Mouse (Mus musculus) liver, adult 2 months (tissue): Measurements from ENCODE around the gene Nanp.

Experiments used
- CTCF ChIP-seq: fragments of 200-500 bp; IDR thresholded peaks from 2 replicates; pipeline ENCODE4 v1.5.1; 2011; ENCODE audit warnings: low read depth, low read length, control low read depth
- POLR2A ChIP-seq: fragments of 200-500 bp; IDR thresholded peaks from 2 replicates; pipeline ENCODE4 v1.6.1; 2011; ENCODE audit warnings: low read length, control low read depth; ENCODE audit not compliant: insufficient read depth; ENCODE audit errors: extremely low read depth

GRCm38 (mm10) chr2:150981524-150981923, 57.7 kb downstream of the Nanp start:
- TF ChIP-seq CTCF = no peak
- TF ChIP-seq POLR2A = no peak
